Mouse (Mus musculus) heart, embryonic 14.5 days (tissue): ENCODE measurements around the gene Galnt17. TPM values are rescaled to one million over a fixed set of nuclear protein-coding genes. Genes with fewer than 3 reads are reported as not detected.

Experiments
- ATAC-seq: fragments of 200-750 bp; cut with Nextera tagmentation; 2 replicates; pipeline ENCODE4 v1.8.0; 2017; ENCODE audit warnings: low read depth, moderate TSS enrichment; ENCODE audit not compliant: insufficient number of reproducible peaks, insufficient read depth, low FRiP score
- H3K27ac ChIP-seq, 2 experiments: fragments of 200-500 bp in 1 of 2; fragments of 300-500 bp in 1 of 2; sonication (generic) in 1 of 2; replicated peaks in 1 of 2; 2 replicates each; pipeline ENCODE4 v1.5.1; 2012 to 2014; ENCODE audit warnings: low read depth in 2 of 2, low read length in 2 of 2, control low read depth in 1 of 2, mild to moderate bottlenecking in 1 of 2, mixed read lengths in 1 of 2; ENCODE audit not compliant: control insufficient read depth in 1 of 2, insufficient read depth in 1 of 2
- H3K27me3 ChIP-seq: fragments of 300-500 bp; sonication (generic); 2 replicates; pipeline ENCODE4 v1.6.1; 2014; ENCODE audit warnings: mild to moderate bottlenecking, low read length, control low read depth; ENCODE audit not compliant: control insufficient read depth, insufficient read depth
- H3K36me3 ChIP-seq: fragments of 300-500 bp; sonication (generic); 2 replicates; pipeline ENCODE4 v1.6.1; 2014; ENCODE audit warnings: mild to moderate bottlenecking, control low read depth, low read length, mixed read lengths; ENCODE audit not compliant: control insufficient read depth, insufficient read depth
- H3K4me1 ChIP-seq, 2 experiments: fragments of 200-500 bp in 1 of 2; fragments of 300-500 bp in 1 of 2; sonication (generic) in 1 of 2; 2 replicates each; pipeline ENCODE4 v1.6.1; 2012 to 2014; ENCODE audit warnings: low read length in 2 of 2, control low read depth in 1 of 2, mixed read lengths in 1 of 2; ENCODE audit not compliant: control insufficient read depth in 2 of 2, insufficient read depth in 2 of 2
- H3K4me2 ChIP-seq: fragments of 300-500 bp; sonication (generic); 2 replicates; pipeline ENCODE4 v1.6.1; 2014; ENCODE audit warnings: mild to moderate bottlenecking, low read length
- H3K4me3 ChIP-seq, 2 experiments: fragments of 200-500 bp in 1 of 2; fragments of 300-500 bp in 1 of 2; sonication (generic) in 1 of 2; 2 replicates each; pipeline ENCODE4 v1.5.1; 2012 to 2014; ENCODE audit warnings: low read length in 2 of 2, mild to moderate bottlenecking in 2 of 2, control low read depth in 1 of 2, low read depth in 1 of 2, moderate library complexity in 1 of 2; ENCODE audit not compliant: control insufficient read depth in 1 of 2, insufficient read depth in 1 of 2
- H3K9ac ChIP-seq: fragments of 300-500 bp; sonication (generic); 2 replicates; pipeline ENCODE4 v1.6.1; 2014; ENCODE audit warnings: mild to moderate bottlenecking, low read length
- H3K9me3 ChIP-seq: fragments of 300-500 bp; sonication (generic); 2 replicates; pipeline ENCODE4 v1.6.1; 2016; ENCODE audit warnings: low read length, control low read depth; ENCODE audit not compliant: control insufficient read depth
- WGBS: fragments of 180-500 bp; shearing (Covaris S2); extraction: QIAGEN DNeasy Blood & Tissue Kit; methylation state at CpG from one replicate; pipeline ENCODE4 v1.1.7; 2014; 5-methylcytosine and 5-hydroxymethylcytosine counted together
- polyA plus RNA-seq: library from polyadenylated mRNA; unstranded; fragments of >200 nt; fragmentation: Nextera tagmentation; extraction: Ambion mirVana; gene quantifications from 2 replicates; pipeline ENCODE4 v1.2.1, GENCODE M21; 2014

Gene Galnt17
- polyA plus RNA-seq, 1 experiment from 2014 or later, result 1.6 TPM

DNA sequence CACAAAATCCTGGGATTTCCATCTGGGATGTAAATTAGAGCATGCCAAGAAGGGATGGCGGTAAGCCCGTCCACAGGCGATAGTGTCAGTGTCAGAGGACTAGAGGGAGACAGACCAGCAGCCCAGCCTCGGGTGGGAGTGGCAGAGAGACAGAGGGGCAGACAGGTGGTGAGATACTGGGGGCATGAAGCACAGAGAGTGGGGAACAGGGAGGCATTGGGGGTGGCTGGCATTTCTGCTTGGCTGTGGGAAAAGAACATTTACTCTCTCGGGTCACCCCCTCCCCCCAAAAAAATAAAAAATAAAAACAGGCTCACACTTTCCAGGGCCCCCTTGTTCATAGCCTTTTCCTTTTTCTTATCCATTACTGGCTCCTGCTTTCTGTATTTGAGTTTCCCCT lies 287.4 kb downstream of the Galnt17 start:
- Histone ChIP-seq H3K27me3 (no peaks in the 10 kb centered on the region), H3K4me2 (no peak overlapping the region), H3K4me3 (no peak overlapping the region), H3K27ac (no peak overlapping the region), H3K9me3 (no peaks in the 10 kb centered on the region), H3K36me3 (no peaks in the 10 kb centered on the region), H3K9ac (no peak overlapping the region), H3K4me1 (no peaks in the 10 kb centered on the region)
- WGBS, result 62% methylated on average over 5 of the region's 5 CpGs
- no peak for ATAC-seq

DNA sequence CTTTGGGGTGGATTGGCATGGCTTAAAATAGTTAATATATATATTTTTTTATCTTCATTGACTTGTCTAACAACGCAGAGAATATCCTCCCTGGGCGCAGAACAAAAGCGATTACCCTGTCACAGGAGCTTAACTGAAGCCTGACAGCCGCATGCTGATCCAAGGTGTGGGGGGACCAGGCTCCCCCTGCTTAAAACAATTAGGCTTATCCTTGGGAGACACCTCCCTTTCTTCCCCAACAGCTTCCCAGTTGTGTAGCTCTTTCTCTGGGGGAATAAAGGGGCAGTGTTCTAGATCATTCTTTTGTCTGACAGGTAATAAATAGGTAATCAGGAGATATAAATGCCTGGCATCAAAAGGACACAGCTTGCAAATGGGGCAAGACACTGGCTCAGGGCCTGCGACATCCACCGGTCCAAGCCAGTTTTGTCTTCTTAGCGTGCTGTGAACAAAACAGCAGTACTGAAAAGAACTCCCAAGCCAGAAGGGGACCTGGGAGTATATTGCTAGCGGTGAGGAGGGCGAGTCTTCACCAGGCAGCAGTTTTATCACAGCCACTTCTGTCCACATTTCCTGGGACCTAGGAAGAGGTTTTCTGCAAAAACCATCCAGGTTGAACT lies 288.8 kb downstream of the Galnt17 start:
- WGBS, result 56% methylated on average over 9 of the region's 9 CpGs
- no peak overlapping the region for H3K9ac ChIP-seq
- no peak for ATAC-seq

DNA sequence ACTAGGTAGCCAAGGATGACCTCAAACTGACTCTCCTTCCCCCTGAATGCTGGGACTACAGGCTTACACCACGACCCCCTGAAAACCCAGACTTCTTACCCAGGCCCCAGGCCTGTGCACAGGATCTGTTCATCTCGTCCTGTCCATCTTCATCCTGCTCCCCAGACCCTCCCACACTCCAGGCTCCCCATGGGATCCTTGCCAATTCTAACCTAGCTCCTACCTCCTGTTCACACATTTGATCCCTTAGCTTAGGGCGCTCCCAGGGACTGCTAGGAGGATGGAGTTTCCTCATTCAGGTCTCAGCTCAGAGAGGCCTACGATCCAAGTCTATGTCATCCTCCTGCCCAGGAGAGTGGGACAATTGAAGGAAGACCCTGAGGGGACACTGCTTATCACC lies 292.2 kb downstream of the Galnt17 start:
- H3K9ac ChIP-seq, result no peak overlapping the region
- no peak for ATAC-seq
- no peaks in the 10 kb centered on the region for H3K27me3 ChIP-seq
- no peaks in the 10 kb centered on the region for H3K36me3 ChIP-seq
- H3K4me2 ChIP-seq, result no peak overlapping the region
- H3K9me3 ChIP-seq, result no peaks in the 10 kb centered on the region
- no peak overlapping the region for H3K27ac ChIP-seq
- WGBS, result 66% methylated on average over 4 of the region's 4 CpGs
- H3K4me3 ChIP-seq, result no peak overlapping the region
- H3K4me1 ChIP-seq, result no peaks in the 10 kb centered on the region

More for the DNA sequence above, 288.8 kb downstream of the Galnt17 start:
- no peaks in the 10 kb centered on the region for H3K27me3 ChIP-seq
- H3K27ac ChIP-seq, result no peak overlapping the region
- no peak overlapping the region for H3K4me3 ChIP-seq
- H3K4me2 ChIP-seq, result no peak overlapping the region
- no peaks in the 10 kb centered on the region for H3K9me3 ChIP-seq
- H3K36me3 ChIP-seq, result no peaks in the 10 kb centered on the region
- no peaks in the 10 kb centered on the region for H3K4me1 ChIP-seq

DNA sequence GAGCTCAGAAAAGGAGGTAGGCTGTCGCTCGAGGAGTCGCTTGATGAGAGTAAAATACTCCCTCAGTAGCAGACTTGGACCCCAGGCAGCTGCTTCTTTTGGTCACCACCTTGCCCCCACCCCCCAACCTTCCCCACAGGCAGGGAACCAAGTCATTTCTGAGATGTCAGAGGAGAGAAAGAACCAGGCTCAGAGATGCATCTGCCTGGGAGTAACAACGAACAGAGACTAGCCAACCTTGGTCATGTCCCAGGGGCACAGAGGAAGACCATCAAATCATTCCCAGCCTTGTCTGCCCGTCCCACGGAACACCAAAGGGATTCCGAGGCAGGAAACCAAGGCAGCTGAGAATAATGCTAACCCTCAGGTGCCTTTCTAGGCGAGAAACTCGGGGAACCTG lies 293.0 kb downstream of the Galnt17 start:
- Histone ChIP-seq H3K27ac (no peak overlapping the region), H3K36me3 (no peaks in the 10 kb centered on the region), H3K27me3 (no peaks in the 10 kb centered on the region), H3K9me3 (no peaks in the 10 kb centered on the region), H3K4me1 (no peaks in the 10 kb centered on the region), H3K9ac (no peak overlapping the region), H3K4me2 (no peak overlapping the region), H3K4me3 (no peak overlapping the region)
- WGBS, result 78% methylated on average over 9 of the region's 9 CpGs
- ATAC-seq, result no peak

DNA sequence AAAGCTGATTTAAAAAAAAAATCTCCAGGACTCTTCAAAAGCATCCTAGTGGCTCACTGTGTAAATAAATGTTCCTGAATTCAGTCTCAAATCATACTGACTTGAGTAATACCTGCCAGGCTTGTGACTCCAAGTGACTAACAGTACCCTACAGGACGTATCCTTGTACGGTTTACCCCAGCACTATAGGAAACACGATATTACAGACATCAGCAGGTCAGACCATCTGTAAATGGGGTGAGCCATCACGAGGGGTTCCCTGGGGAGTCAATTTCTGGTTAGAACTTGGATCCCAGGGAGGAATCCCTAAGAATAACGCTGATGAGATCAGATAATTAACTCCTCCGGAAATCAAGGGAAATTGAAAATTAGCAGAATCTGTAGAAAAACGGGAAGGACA lies 294.5 kb downstream of the Galnt17 start:
- no peaks in the 10 kb centered on the region for H3K9me3 ChIP-seq
- no peak overlapping the region for H3K27ac ChIP-seq
- H3K9ac ChIP-seq, result no peak overlapping the region
- H3K4me1 ChIP-seq, result no peaks in the 10 kb centered on the region
- H3K27me3 ChIP-seq, result no peaks in the 10 kb centered on the region
- H3K4me3 ChIP-seq, result no peak overlapping the region
- ATAC-seq, result no peak
- H3K4me2 ChIP-seq, result no peak overlapping the region
- H3K36me3 ChIP-seq, result no peaks in the 10 kb centered on the region
- WGBS, result 74% methylated on average over 7 of the region's 7 CpGs

DNA sequence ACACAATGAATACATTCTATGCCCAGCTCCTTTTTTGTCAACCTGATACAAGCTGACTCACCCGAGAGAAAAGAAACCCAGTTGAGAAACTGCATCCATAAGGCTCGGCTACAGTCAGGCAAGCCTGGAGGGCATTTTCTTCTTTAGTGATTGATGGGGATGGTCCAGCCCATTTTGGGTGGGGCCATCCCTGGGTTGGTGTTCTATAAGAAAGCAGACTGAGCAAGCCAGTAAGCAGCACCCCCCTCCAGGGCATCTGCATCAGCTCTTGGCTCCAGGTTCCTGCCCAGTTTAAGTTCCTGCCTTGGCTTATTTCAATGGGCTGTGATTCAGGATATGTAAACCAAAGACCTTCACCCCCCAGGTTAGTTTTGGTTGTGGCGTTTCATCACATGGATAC lies 295.2 kb downstream of the Galnt17 start:
- no peaks in the 10 kb centered on the region for H3K27me3 ChIP-seq
- no peak overlapping the region for H3K4me3 ChIP-seq
- H3K27ac ChIP-seq, result no peak overlapping the region
- H3K9ac ChIP-seq, result no peak overlapping the region
- WGBS, result 73% methylated on average over 3 of the region's 3 CpGs
- H3K36me3 ChIP-seq, result no peaks in the 10 kb centered on the region
- H3K4me1 ChIP-seq, result no peaks in the 10 kb centered on the region
- no peak overlapping the region for H3K4me2 ChIP-seq
- no peak for ATAC-seq
- no peaks in the 10 kb centered on the region for H3K9me3 ChIP-seq

DNA sequence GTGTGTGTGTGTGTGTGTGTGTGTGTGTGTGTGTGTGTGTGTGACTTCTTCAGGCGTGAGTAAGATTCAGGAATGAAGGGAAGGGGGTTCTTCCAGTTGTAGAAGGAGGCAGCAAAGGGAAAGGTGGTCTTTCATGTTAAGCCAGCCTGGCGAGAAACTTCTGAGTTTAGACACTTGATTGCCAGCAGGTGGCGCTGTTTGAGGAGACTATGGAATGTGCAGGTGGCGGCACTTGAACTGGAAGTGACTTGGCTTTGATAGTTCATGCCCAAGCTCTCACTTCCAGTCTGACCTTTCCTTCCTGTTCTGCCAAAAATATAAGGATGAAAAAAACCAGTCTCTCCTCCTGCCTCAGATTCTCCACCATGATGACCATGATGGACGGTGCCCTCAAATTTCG lies 298.8 kb downstream of the Galnt17 start:
- Histone ChIP-seq H3K27me3 (no peaks in the 10 kb centered on the region), H3K4me1 (no peaks in the 10 kb centered on the region), H3K36me3 (no peaks in the 10 kb centered on the region), H3K27ac (no peak overlapping the region), H3K9ac (no peak overlapping the region), H3K4me2 (no peak overlapping the region), H3K9me3 (0 out of 2 replicates have a peak, but pooled peaks cover 2% of the 10 kb centered on the region), H3K4me3 (no peak overlapping the region)
- no peak for ATAC-seq
- 44% methylated on average over 6 of the region's 6 CpGs for WGBS

DNA sequence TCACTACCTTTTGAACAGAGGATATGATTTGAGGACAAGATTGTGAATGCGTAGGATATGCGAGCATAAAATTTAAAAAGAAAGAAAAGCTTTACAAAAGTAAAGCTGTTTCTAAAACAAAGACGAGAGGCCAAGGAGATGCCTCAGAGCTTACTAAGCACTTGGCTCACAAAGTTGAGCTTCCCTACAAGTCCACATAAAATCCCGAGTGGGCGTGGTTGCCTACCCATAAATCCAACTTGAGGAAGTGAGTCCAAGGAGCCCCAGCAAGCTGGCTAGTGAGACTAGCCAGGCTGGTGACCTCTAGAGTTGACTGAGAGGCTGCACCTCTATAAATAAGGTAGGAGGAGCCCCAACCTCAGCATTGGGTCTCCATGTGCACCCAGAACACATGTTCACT lies 299.8 kb downstream of the Galnt17 start:
- Histone ChIP-seq H3K4me1 (no peaks in the 10 kb centered on the region), H3K36me3 (no peaks in the 10 kb centered on the region), H3K27me3 (no peaks in the 10 kb centered on the region), H3K4me3 (no peak overlapping the region), H3K27ac (no peak overlapping the region), H3K9me3 (0 out of 2 replicates have a peak, but pooled peaks cover 2% of the 10 kb centered on the region), H3K4me2 (no peak overlapping the region), H3K9ac (no peak overlapping the region)
- ATAC-seq, result no peak
- WGBS, result 91% methylated on average over 5 of the region's 5 CpGs
